Mouse (Mus musculus): ENCODE results near the gene Lrrc74a. TPM values are rescaled to one million over a fixed set of nuclear protein-coding genes. Genes with fewer than 3 reads are reported as not detected.

Lrrc74a gene
- total RNA-seq, 1 experiment = not detected

GRCm38 (mm10) chr12:86767868-86768631 lies 33.9 kb downstream of the Lrrc74a start:
- Histone ChIP-seq H3K36me3 (ENCODE audit: control insufficient read depth, insufficient read depth, low read length, poor library complexity, severe bottlenecking) (no peaks in the 10 kb centered on the region), H3K4me3 (ENCODE audit: insufficient read depth in 1 of 2, low read depth in 1 of 2, low read length in 2 of 2, poor library complexity in 1 of 2, severe bottlenecking in 1 of 2) (0 out of 4 replicates have a peak overlapping the region, but pooled peaks of 1 of the 2 experiments have one; percentile 3), H3K4me1 (ENCODE audit: control insufficient read depth in 2 of 2, insufficient read depth in 2 of 2, low read length in 2 of 2, poor library complexity in 1 of 2) (peaks cover 10 to 16% of the 10 kb centered on the region in 2 experiments; a peak in 3 of 4 replicates), H3K9ac (ENCODE audit: insufficient read depth, low read depth, low read length, poor library complexity, severe bottlenecking) (peak overlapping the region; percentile 34; the same call in 1 of the 2 replicates), H3K27ac (ENCODE audit: insufficient read depth, low read depth, low read length, poor library complexity, severe bottlenecking) (0 out of 2 replicates have a peak overlapping the region, but pooled peaks have one; percentile 0), H3K9me3 (ENCODE audit: control insufficient read depth, insufficient read depth, low read depth, low read length) (no peaks in the 10 kb centered on the region)
- peak; percentile 81 for DNase-seq (ENCODE audit: low read depth, low spot score)
- in situ Hi-C loops (cut with MboI; ENCODE audit: low sequenced_read_pairs in 2 of 2, unreplicated experiment in 2 of 2) = no loop called here
- TF ChIP-seq HCFC1 (IDR thresholded peaks at IDR 0.05; ENCODE audit: borderline replicate concordance, insufficient read depth, low read length) (no peak), ZNF384 (IDR thresholded peaks at IDR 0.05; ENCODE audit: low read depth, low read length) (no peak), MAFK (IDR thresholded peaks at IDR 0.05; ENCODE audit: insufficient read depth, low read depth, low read length) (no peak), ZC3H11A (IDR thresholded peaks at IDR 0.05; ENCODE audit: borderline replicate concordance, low read depth, low read length) (peak; percentile 62; the same call in 1 of the 2 replicates)

- Histone ChIP-seq H3K4me3 (ENCODE audit: insufficient read depth in 1 of 2, low read depth in 1 of 2, low read length in 2 of 2, poor library complexity in 1 of 2, severe bottlenecking in 1 of 2) (no peak overlapping the region), H3K36me3 (ENCODE audit: control insufficient read depth, insufficient read depth, low read length, poor library complexity, severe bottlenecking) (no peaks in the 10 kb centered on the region), H3K9me3 (ENCODE audit: control insufficient read depth, insufficient read depth, low read depth, low read length) (no peaks in the 10 kb centered on the region), H3K4me1 (ENCODE audit: control insufficient read depth in 2 of 2, insufficient read depth in 2 of 2, low read length in 2 of 2, poor library complexity in 1 of 2) (peaks cover 10 to 16% of the 10 kb centered on the region in 2 experiments; a peak in 3 of 4 replicates), H3K9ac (ENCODE audit: insufficient read depth, low read depth, low read length, poor library complexity, severe bottlenecking) (no peak overlapping the region), H3K27ac (ENCODE audit: insufficient read depth, low read depth, low read length, poor library complexity, severe bottlenecking) (no peak overlapping the region)
- in situ Hi-C loops (cut with MboI; ENCODE audit: low sequenced_read_pairs in 2 of 2, unreplicated experiment in 2 of 2) = no loop called here
- TF ChIP-seq CHD2 (IDR thresholded peaks at IDR 0.05; ENCODE audit: low read depth, low read length) (no peak), ZC3H11A (IDR thresholded peaks at IDR 0.05; ENCODE audit: borderline replicate concordance, low read depth, low read length) (peak; percentile 15; the same call in 1 of the 2 replicates), HCFC1 (IDR thresholded peaks at IDR 0.05; ENCODE audit: borderline replicate concordance, insufficient read depth, low read length) (no peak), ZNF384 (IDR thresholded peaks at IDR 0.05; ENCODE audit: low read depth, low read length) (no peak)
- peak; percentile 73 for DNase-seq (ENCODE audit: low read depth, low spot score)
These were observed 34.9 kb downstream of the Lrrc74a start for GRCm38 (mm10) chr12:86768986-86769580.

DNA sequence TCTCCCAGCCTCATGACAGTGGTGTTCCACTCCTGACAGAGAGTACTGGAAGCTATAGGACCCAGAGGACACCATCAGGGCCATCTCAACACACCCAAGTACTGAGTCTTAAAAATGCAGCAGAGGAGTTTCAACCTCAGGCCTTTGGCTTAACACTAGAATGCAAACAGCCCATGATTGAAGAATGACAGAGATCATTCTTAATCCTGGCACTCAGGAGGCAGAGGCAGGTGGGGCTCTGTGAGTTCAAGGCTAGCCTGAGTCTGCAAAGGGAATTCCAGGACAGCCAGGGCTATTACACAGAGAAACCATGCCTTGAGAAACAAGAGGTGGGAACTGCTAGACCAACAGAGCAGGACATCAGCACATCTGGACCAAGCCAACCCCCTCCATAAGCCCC lies 35.6 kb downstream of the Lrrc74a start:
- DNase-seq (ENCODE audit: low read depth, low spot score) = no peak
- Histone ChIP-seq H3K36me3 (ENCODE audit: control insufficient read depth, insufficient read depth, low read length, poor library complexity, severe bottlenecking) (no peaks in the 10 kb centered on the region), H3K4me1 (ENCODE audit: control insufficient read depth in 2 of 2, insufficient read depth in 2 of 2, low read length in 2 of 2, poor library complexity in 1 of 2) (peaks cover 10 to 16% of the 10 kb centered on the region in 2 experiments; a peak in 3 of 4 replicates), H3K9me3 (ENCODE audit: control insufficient read depth, insufficient read depth, low read depth, low read length) (no peaks in the 10 kb centered on the region), H3K4me3 (ENCODE audit: insufficient read depth in 1 of 2, low read depth in 1 of 2, low read length in 2 of 2, poor library complexity in 1 of 2, severe bottlenecking in 1 of 2) (no peak overlapping the region), H3K9ac (ENCODE audit: insufficient read depth, low read depth, low read length, poor library complexity, severe bottlenecking) (no peak overlapping the region), H3K27ac (ENCODE audit: insufficient read depth, low read depth, low read length, poor library complexity, severe bottlenecking) (no peak overlapping the region)
- TF ChIP-seq CHD2 (IDR thresholded peaks at IDR 0.05; ENCODE audit: low read depth, low read length) (no peak), HCFC1 (IDR thresholded peaks at IDR 0.05; ENCODE audit: borderline replicate concordance, insufficient read depth, low read length) (no peak), MAFK (IDR thresholded peaks at IDR 0.05; ENCODE audit: insufficient read depth, low read depth, low read length) (no peak), ZC3H11A (IDR thresholded peaks at IDR 0.05; ENCODE audit: borderline replicate concordance, low read depth, low read length) (no peak), ZNF384 (IDR thresholded peaks at IDR 0.05; ENCODE audit: low read depth, low read length) (no peak)
- in situ Hi-C loops (cut with MboI; ENCODE audit: low sequenced_read_pairs in 2 of 2, unreplicated experiment in 2 of 2) = no loop called here

GRCm38 (mm10) chr12:86770261-86770670 lies 36.1 kb downstream of the Lrrc74a start:
- Histone ChIP-seq H3K9ac (ENCODE audit: insufficient read depth, low read depth, low read length, poor library complexity, severe bottlenecking) (no peak overlapping the region), H3K36me3 (ENCODE audit: control insufficient read depth, insufficient read depth, low read length, poor library complexity, severe bottlenecking) (no peaks in the 10 kb centered on the region), H3K9me3 (ENCODE audit: control insufficient read depth, insufficient read depth, low read depth, low read length) (no peaks in the 10 kb centered on the region), H3K27ac (ENCODE audit: insufficient read depth, low read depth, low read length, poor library complexity, severe bottlenecking) (peak overlapping the region; percentile 23; the same call in 1 of the 2 replicates), H3K4me1 (ENCODE audit: control insufficient read depth in 2 of 2, insufficient read depth in 2 of 2, low read length in 2 of 2, poor library complexity in 1 of 2) (peaks cover 10 to 18% of the 10 kb centered on the region in 2 experiments; a peak in 3 of 4 replicates), H3K4me3 (ENCODE audit: insufficient read depth in 1 of 2, low read depth in 1 of 2, low read length in 2 of 2, poor library complexity in 1 of 2, severe bottlenecking in 1 of 2) (no peak overlapping the region)
- in situ Hi-C loops (cut with MboI; ENCODE audit: low sequenced_read_pairs in 2 of 2, unreplicated experiment in 2 of 2) = no loop called here
- no peak for TF ChIP-seq HCFC1 (IDR thresholded peaks at IDR 0.05; ENCODE audit: borderline replicate concordance, insufficient read depth, low read length)
- TF ChIP-seq CHD2 (IDR thresholded peaks at IDR 0.05; ENCODE audit: low read depth, low read length) = no peak
- no peak for TF ChIP-seq MAFK (IDR thresholded peaks at IDR 0.05; ENCODE audit: insufficient read depth, low read depth, low read length)
- TF ChIP-seq ZC3H11A (IDR thresholded peaks at IDR 0.05; ENCODE audit: borderline replicate concordance, low read depth, low read length) = no peak
- DNase-seq (ENCODE audit: low read depth, low spot score) = no peak

Measured in ES-E14 (cell line).